Mouse (Mus musculus) lung, postnatal 0 days (tissue): ENCODE measurements around the gene Odf3b.

Experiments used
- CTCF ChIP-seq: IDR thresholded peaks from 2 replicates; pipeline ENCODE4 v1.5.1; 2016; ENCODE audit warnings: antibody characterized with exemption, mild to moderate bottlenecking
- EP300 ChIP-seq: IDR thresholded peaks from 2 replicates; pipeline ENCODE4 v1.6.1; 2016; ENCODE audit warnings: antibody characterized with exemption, mild to moderate bottlenecking, control low read depth

- TF ChIP-seq EP300 (no peak), CTCF (no peak)
These were observed 4.7 kb downstream of the Odf3b start for GRCm38 (mm10) chr15:89374340-89374739.
